Mouse (Mus musculus) bone marrow macrophage, adult 2 months (primary cell): ENCODE results near the gene Prkar2a.

ENCODE experiments used
- CTCF ChIP-seq: IDR thresholded peaks from 2 replicates; pipeline ENCODE4 v1.5.1; 2012; ENCODE audit warnings: low read depth, mild to moderate bottlenecking, low read length, moderate library complexity
- POLR2A ChIP-seq: IDR thresholded peaks from 2 replicates; pipeline ENCODE4 v1.6.1; 2012; ENCODE audit warnings: mild to moderate bottlenecking, low read depth, low read length, borderline replicate concordance

- TF ChIP-seq CTCF, result no peak
- TF ChIP-seq POLR2A, result no peak
These were observed 1.9 kb upstream of the Prkar2a start for GRCm38 (mm10) chr9:108687181-108687580.
